Mouse (Mus musculus) lung, adult 2 months (tissue): ENCODE data around the gene Ankrd17.

Source experiments
- CTCF ChIP-seq: fragments of 200-500 bp; IDR thresholded peaks from 2 replicates; pipeline ENCODE4 v1.5.1; 2011; ENCODE audit warnings: mild to moderate bottlenecking, low read length, control low read depth; ENCODE audit not compliant: insufficient read depth
- POLR2A ChIP-seq: fragments of 200-500 bp; IDR thresholded peaks from 2 replicates; pipeline ENCODE4 v1.6.1; 2011; ENCODE audit warnings: low read depth, mild to moderate bottlenecking, control low read depth, low read length, borderline replicate concordance; ENCODE audit errors: extremely low read depth

- no peak for TF ChIP-seq POLR2A
- TF ChIP-seq CTCF: no peak
These were observed 1.0 kb downstream of the Ankrd17 start for GRCm38 (mm10) chr5:90365141-90365951.
